Mouse (Mus musculus) gastrocnemius, adult 18-20 months (tissue): ENCODE results near the gene Astn1. TPM values are rescaled to one million over a fixed set of nuclear protein-coding genes. Genes with fewer than 3 reads are reported as not detected.

Experiments used
- DNase-seq: peaks from one replicate; pipeline ENCODE4 v3.0.0; 2021; ENCODE audit warnings: low spot score
- microRNA-seq: library from miRNA; unstranded; fragments of <30 nt; microRNA quantifications from one replicate; pipeline ENCODE4 v1.2.0, GENCODE M21; 2021
- total RNA-seq, 2 experiments: library from RNA; stranded (reverse); gene quantifications; 2 replicates each; pipeline ENCODE4 v1.2.3; 2021

Gene Astn1
- total RNA-seq, 2 experiments from 2014 or later = 0.07 to 0.25 TPM

GRCm38 (mm10) chr1:158739132-158739919 lies 377.3 kb downstream of the Astn1 start:
- peak; percentile 51 for DNase-seq

GRCm38 (mm10) chr1:158740161-158740766 lies 378.2 kb downstream of the Astn1 start:
- no peak for DNase-seq

- DNase-seq = no peak
These were observed 378.9 kb downstream of the Astn1 start for GRCm38 (mm10) chr1:158740949-158741348.

Small RNA genes lying within 50 kb of the gene (microRNA-seq; reads per million reads assigned to microRNA genes)
- gene Mir488 = not detected

Other genes starting within 250 kb of the Astn1 start
- under 1 TPM; 0.11 to 0.45 TPM for gene Brinp2, start 5.9 kb upstream of the Astn1 start, total RNA-seq